Mouse (Mus musculus) frontal cortex, postnatal 25 days (tissue): Measurements from ENCODE around the gene Sec16a.

Source experiments
- DNase-seq, 2 experiments: peaks; one replicate each; pipeline ENCODE4 v3.0.0; 2022; ENCODE audit warnings: low spot score in 2 of 2

Gene Sec16a

GRCm38 (mm10) chr2:26441261-26441660 lies 3.8 kb downstream of the Sec16a start:
- DNase-seq: no peak

- no peak for DNase-seq
Observed at GRCm38 (mm10) chr2:26439671-26440070, 5.3 kb downstream of the Sec16a start.

- DNase-seq: no peak
Observed at GRCm38 (mm10) chr2:26438373-26438772, 6.6 kb downstream of the Sec16a start.

GRCm38 (mm10) chr2:26437221-26437620 lies 7.8 kb downstream of the Sec16a start:
- DNase-seq: no peak

GRCm38 (mm10) chr2:26434791-26435572 lies 10.0 kb downstream of the Sec16a start:
- no peak for DNase-seq

DNA sequence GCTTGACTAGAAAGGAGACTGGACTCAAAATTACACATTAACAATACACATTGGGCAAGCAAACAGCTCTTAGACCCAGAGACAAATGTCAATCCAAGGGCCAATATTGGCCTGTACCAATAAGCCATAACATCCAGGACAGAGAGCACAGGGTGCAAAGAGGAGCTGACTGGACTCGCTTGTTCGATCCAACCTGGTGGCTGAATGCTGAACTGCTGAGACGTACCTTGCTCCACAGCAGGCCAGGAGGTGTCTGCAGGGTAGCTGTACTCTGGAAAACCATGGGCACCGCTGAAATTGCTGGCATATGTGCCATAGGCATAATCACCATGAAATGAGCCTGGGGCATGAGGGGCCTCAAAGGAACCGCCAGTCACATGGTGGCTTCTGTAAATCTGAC lies 15.2 kb downstream of the Sec16a start:
- DNase-seq: no peak

GRCm38 (mm10) chr2:26424541-26424940 lies 20.5 kb downstream of the Sec16a start:
- no peak for DNase-seq

- no peak for DNase-seq
Observed at GRCm38 (mm10) chr2:26423086-26423485, 21.9 kb downstream of the Sec16a start.

GRCm38 (mm10) chr2:26421969-26422368 lies 23.0 kb downstream of the Sec16a start:
- DNase-seq: no peak

DNA sequence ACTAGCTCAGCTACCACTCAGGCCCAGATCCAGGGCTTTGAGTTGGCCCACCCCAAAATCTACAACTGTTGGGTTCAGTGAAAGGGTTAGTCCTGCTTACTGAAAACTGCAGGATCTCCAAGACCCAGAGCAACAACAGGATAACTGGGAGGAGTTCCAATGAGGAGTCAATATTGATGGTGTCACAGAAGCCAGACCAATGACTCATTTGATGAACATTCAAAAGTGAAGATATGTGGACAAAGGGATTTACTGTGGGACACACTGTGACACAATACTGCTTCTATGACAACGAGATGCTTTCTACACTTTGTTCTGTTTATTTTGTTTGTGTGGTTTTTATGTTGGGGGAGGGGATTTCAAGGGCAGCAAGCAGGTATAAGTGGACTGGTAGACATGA lies 26.9 kb downstream of the Sec16a start:
- no peak for DNase-seq

- no peak for DNase-seq
Observed at GRCm38 (mm10) chr2:26417066-26417465, 27.9 kb downstream of the Sec16a start.

DNA sequence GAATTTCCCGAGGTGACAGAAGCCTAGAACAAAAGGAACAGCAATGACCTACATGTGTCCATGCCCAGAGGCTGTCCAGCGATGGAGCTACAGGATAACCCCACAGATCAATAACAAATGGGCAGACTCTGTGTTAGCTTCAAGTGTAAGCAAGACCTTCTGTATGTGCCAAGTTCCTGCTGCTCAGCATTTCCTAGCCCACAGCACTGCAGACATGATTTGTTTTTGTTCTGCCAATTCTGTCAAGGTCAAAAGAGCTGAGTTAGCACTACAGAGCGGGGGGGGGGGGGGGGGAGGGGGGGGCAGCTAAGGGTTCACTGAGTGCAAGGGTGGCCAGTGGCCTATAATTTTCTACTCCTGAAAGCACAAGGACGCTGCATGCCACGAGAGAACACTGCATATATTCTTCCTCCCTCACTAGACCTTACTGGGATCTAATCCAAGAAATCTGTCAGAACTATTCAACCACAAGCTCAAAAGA lies 34.0 kb downstream of the Sec16a start:
- no peak for DNase-seq

DNA sequence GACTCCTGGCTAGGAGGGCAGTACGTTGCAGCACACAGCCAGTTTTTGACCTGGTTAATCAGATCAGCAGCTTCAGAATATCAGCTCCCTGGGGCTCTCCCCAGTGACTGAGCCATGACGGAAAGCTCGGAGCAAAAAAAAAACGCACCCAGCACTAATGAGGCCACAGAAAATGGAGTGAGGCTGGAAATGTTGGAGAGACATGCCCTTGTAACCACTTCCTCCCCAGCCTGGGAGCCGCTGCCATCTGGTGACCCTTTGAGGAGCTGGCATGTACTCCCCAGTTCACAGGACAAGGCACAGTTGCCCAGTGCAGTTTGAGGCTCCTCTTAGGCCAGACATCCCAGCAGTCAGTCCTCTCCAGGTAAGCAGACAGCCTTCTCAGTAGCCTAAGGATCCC lies 34.9 kb downstream of the Sec16a start:
- no peak for DNase-seq

GRCm38 (mm10) chr2:26409362-26409761 lies 35.7 kb downstream of the Sec16a start:
- no peak for DNase-seq

DNA sequence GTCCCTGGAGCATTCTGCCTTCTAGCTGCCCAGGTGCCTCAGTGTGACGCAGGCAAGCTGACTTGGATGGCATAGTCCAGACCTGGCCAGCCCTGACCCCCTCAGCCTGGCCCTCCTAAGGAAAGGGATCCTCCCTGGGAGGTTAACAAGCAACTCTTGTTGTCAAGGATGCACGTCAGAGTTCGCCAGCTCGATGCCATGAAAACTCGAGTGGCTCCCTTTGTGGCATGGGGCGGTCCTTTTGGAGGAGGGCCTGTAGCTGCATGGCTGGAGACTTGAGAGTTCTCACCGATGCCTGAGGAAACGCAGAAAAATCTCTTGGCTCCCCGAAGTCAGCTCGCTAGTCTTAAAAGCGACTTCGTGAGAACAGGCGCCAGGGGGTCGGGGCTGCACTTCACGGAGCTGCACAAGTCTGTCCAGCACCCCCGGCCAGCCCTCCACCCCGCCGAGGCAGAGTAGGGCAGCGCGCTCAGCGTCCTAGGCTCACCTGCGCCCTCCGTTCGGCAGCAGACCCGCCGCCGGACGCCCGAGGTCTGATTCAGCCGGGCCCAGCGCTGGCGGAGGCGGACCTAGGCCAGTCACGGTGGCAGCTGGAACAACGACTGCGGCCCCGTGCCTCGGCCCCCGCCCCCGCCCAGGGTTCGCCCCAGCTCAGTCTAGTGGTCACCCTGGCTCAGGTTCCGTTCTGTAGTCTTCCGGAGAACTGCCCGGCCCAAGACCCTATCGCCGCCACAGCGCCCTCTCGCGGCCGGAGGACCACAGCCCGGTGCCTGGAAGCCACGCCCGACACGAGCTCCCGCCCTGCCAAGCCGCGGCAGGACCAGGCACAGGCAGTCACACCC lies 36.3 kb downstream of the Sec16a start, which contains the start of gene Inpp5e:
Gene Inpp5e, minus strand, starts transcription at position 689 of the 842 bp plus-strand sequence.
- peak; percentile 96 to 98 for DNase-seq

GRCm38 (mm10) chr2:26403306-26403705 lies 41.7 kb downstream of the Sec16a start:
- DNase-seq: no peak

- DNase-seq: no peak
Observed at GRCm38 (mm10) chr2:26402265-26402664, 42.8 kb downstream of the Sec16a start.

- DNase-seq: no peak
Observed at GRCm38 (mm10) chr2:26401023-26401422, 44.0 kb downstream of the Sec16a start.

GRCm38 (mm10) chr2:26400296-26400695 lies 44.7 kb downstream of the Sec16a start:
- DNase-seq: no peak

GRCm38 (mm10) chr2:26399647-26400046 lies 45.4 kb downstream of the Sec16a start:
- DNase-seq: no peak

GRCm38 (mm10) chr2:26398978-26399377 lies 46.0 kb downstream of the Sec16a start:
- no peak for DNase-seq

- DNase-seq: no peak
Observed at GRCm38 (mm10) chr2:26391617-26392016, 53.4 kb downstream of the Sec16a start.

- no peak for DNase-seq
Observed at GRCm38 (mm10) chr2:26390954-26391353, 54.1 kb downstream of the Sec16a start.
